26 mouse cellular contexts compared by ENCODE assay signal in the genomic region with DNA sequence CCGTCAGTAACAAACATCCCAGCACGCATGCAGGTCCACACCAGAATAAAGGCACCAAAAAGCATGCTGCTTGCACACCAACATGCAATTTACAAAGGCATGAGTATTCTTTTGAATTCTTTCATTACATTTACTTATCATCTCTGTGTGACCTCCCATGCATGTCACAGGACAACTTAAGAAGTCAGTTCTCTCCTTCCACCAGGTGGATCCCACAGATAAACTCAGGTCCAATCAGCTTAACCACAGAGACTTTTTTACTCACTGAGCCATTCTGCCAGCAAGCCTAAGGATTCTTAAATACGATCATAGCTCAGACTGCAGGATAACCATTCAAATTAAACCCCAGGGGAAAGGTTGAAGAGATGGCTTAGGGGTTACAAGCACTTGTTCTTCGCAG. TPM values are rescaled to one million over a fixed set of nuclear protein-coding genes. Genes with fewer than 3 reads are reported as not detected.
A peak's percentile ranks its signal among the peaks of the same experiment; 100 is the strongest.
DNase-seq lines count a peak whose midpoint lies in the region; ATAC-seq lines count a peak whose summit lies in the region.
"Had no signal": no experiment of that assay in that cellular context is flagged by ENCODE, and none has a peak within 500 bp of the region (broad histone marks: within the 10 kb centered on the region; RNA-seq: fewer than 3 reads in every experiment).

No protein-coding gene starts in this region.

- intact Hi-C loops in heart, postnatal 10 days (cut with DNase I): no loop called here

- H3K4me1 ChIP-seq in liver, embryonic 13.5 days (replicated peaks): peaks cover 59% of the 10 kb centered on the region

- 58% methylated on average over 4 of the region's 4 CpGs for WGBS in liver, embryonic 13.5 days (ENCODE audit: insufficient replicate concordance)

- H3K9ac ChIP-seq in liver, embryonic 13.5 days: peak overlapping the region; percentile 51
- H3K9ac ChIP-seq: embryonic facial prominence, embryonic 15.5 days; forebrain, postnatal 0 days; heart, embryonic 15.5 days; hindbrain, embryonic 15.5 days; limb, embryonic 12.5 days; midbrain, embryonic 15.5 days; neural tube, embryonic 12.5 days had no signal

- H3K27ac ChIP-seq in liver, embryonic 13.5 days: peak overlapping the region; percentile 77
- H3K27ac ChIP-seq: embryonic facial prominence, embryonic 15.5 days; heart, embryonic 15.5 days; hindbrain, embryonic 15.5 days; limb, embryonic 12.5 days; midbrain, embryonic 15.5 days; neural tube, embryonic 12.5 days had no signal

- no peaks in the 10 kb centered on the region for H3K9me3 ChIP-seq in liver, embryonic 13.5 days (replicated peaks)
- H3K9me3 ChIP-seq: embryonic facial prominence, embryonic 15.5 days; heart, embryonic 15.5 days; hindbrain, embryonic 15.5 days; limb, embryonic 12.5 days; megakaryocyte, embryonic 14.5 days; midbrain, embryonic 15.5 days; neural tube, embryonic 12.5 days had no signal

- peak; percentile 48 for DNase-seq in heart, adult 11 months
- no peak for DNase-seq in heart, postnatal 10 days
- peak; percentile 73 for DNase-seq in c-Kit-positive CD71-positive TER-119-positive erythroid progenitor cells, embryonic 14.5 days (ENCODE audit: low spot score)
- DNase-seq in liver, embryonic 13.5 days: peak; percentile 76
- no peak for DNase-seq in layer of hippocampus, postnatal 10 days (ENCODE audit: low spot score in 2 of 2)
- DNase-seq in frontal cortex, postnatal 25 days (ENCODE audit: low spot score in 2 of 2): no peak
- DNase-seq: adrenal gland, postnatal 36 days; cerebellum, adult 18-20 months; forebrain, postnatal 0 days; heart, postnatal 4 days; kidney, adult 2 months; kidney, postnatal 10 days; lung, adult 2 months; right cerebral cortex, adult 18-20 months; right cerebral cortex, postnatal 4 days; thymus, adult 18-20 months; thymus, postnatal 36 days had no signal

- H3K4me3 ChIP-seq in liver, embryonic 13.5 days (replicated peaks): 0 out of 2 replicates have a peak overlapping the region, but pooled peaks have one; percentile 4
- H3K4me3 ChIP-seq: embryonic facial prominence, embryonic 15.5 days; heart, embryonic 15.5 days; hindbrain, embryonic 15.5 days; limb, embryonic 12.5 days; megakaryocyte, embryonic 14.5 days; midbrain, embryonic 15.5 days; neural tube, embryonic 12.5 days had no signal

- H3K4me2 ChIP-seq in liver, embryonic 13.5 days: peak overlapping the region; percentile 45
- H3K4me2 ChIP-seq: embryonic facial prominence, embryonic 15.5 days; heart, embryonic 15.5 days; hindbrain, embryonic 15.5 days; limb, embryonic 12.5 days; midbrain, embryonic 15.5 days; neural tube, embryonic 12.5 days had no signal

- H3K27me3 ChIP-seq in liver, embryonic 13.5 days: no peaks in the 10 kb centered on the region
- H3K27me3 ChIP-seq: embryonic facial prominence, embryonic 15.5 days; heart, embryonic 15.5 days; hindbrain, embryonic 15.5 days; limb, embryonic 12.5 days; megakaryocyte, embryonic 14.5 days; midbrain, embryonic 15.5 days; neural tube, embryonic 12.5 days; Patski had no signal

- H3K36me3 ChIP-seq in liver, embryonic 13.5 days: peaks cover 27% of the 10 kb centered on the region
- H3K36me3 ChIP-seq: midbrain, embryonic 15.5 days had no signal

- ATAC-seq in liver, embryonic 13.5 days (ENCODE audit: low read depth): peak; percentile 60
- peak; percentile 92 for ATAC-seq in megakaryocyte-erythroid progenitor cell, adult 5-6 weeks (replicated peaks; ENCODE audit: low FRiP score, low TSS enrichment, poor library complexity, severe bottlenecking)
- ATAC-seq: forebrain, postnatal 0 days; midbrain, embryonic 15.5 days; Patski had no signal

RNA-seq across cellular contexts. Expression of a gene that starts 5.2 kb away (rescaled TPM):
- 10 to 100 TPM; 16.3 to 16.7 TPM for total RNA-seq in heart, postnatal 10 days (2021)
- polyA plus RNA-seq in liver, embryonic 13.5 days (2015; fragmentation: Nextera tagmentation; extraction: Ambion mirVana): 6.9 and 8.1 TPM in 2 replicates
- total RNA-seq in megakaryocyte-erythroid progenitor cell, adult 5-6 weeks (2014; fragmentation: Nextera tagmentation): 36.7 and 47.3 TPM in 2 replicates
- total RNA-seq in megakaryocyte-erythroid progenitor cell, adult 5-6 weeks (2017): 31.6 and 36.7 TPM in 2 replicates
- 10 to 100 TPM; 23.0 to 25.3 TPM for total RNA-seq in layer of hippocampus, postnatal 10 days (2021)

RNA-seq across cellular contexts. Expression of a gene that starts 37.7 kb away (rescaled TPM):
- 10 to 100 TPM; 20.2 to 23.5 TPM for total RNA-seq in heart, postnatal 10 days (2021)
- polyA plus RNA-seq in liver, embryonic 13.5 days (2015; fragmentation: Nextera tagmentation; extraction: Ambion mirVana): 3.3 and 3.4 TPM in 2 replicates
- 26.0 and 33.0 TPM in 2 replicates for total RNA-seq in megakaryocyte-erythroid progenitor cell, adult 5-6 weeks (2014; fragmentation: Nextera tagmentation)
- 22.5 and 32.6 TPM in 2 replicates for total RNA-seq in megakaryocyte-erythroid progenitor cell, adult 5-6 weeks (2017)
- 10 to 100 TPM; 11.0 to 12.9 TPM for total RNA-seq in layer of hippocampus, postnatal 10 days (2021)

Comparison
In these comparisons a context has a peak if more than half of its experiments do, and no peak if none do; other contexts are left out.
1. DNase-seq: peak in heart, adult 11 months (single experiment), c-Kit-positive CD71-positive TER-119-positive erythroid progenitor cells, embryonic 14.5 days (single experiment) and liver, embryonic 13.5 days (single experiment); none in heart, postnatal 10 days (0 of 2), layer of hippocampus, postnatal 10 days (0 of 2) and frontal cortex, postnatal 25 days (0 of 2).